Mouse (Mus musculus) limb, embryonic 11.5 days (tissue): ENCODE results near the gene Pld4. TPM values are rescaled to one million over a fixed set of nuclear protein-coding genes. Genes with fewer than 3 reads are reported as not detected.

ENCODE experiments used
- ATAC-seq: fragments of 200-750 bp; cut with Nextera tagmentation; 2 replicates; pipeline ENCODE4 v1.8.0; 2017; ENCODE audit warnings: low read depth; ENCODE audit not compliant: insufficient number of reproducible peaks, low FRiP score, low TSS enrichment
- DNase-seq: peaks from one replicate; pipeline ENCODE4 v3.0.0-alpha.2; 2015; ENCODE audit warnings: low spot score
- H3K27ac ChIP-seq: fragments of 300-500 bp; sonication (generic); replicated peaks from 2 replicates; pipeline ENCODE4 v1.5.1; 2014; ENCODE audit warnings: low read depth, mild to moderate bottlenecking, low read length
- H3K27me3 ChIP-seq: fragments of 300-500 bp; sonication (generic); 2 replicates; pipeline ENCODE4 v1.6.1; 2014; ENCODE audit warnings: mild to moderate bottlenecking, low read length, mixed read lengths; ENCODE audit not compliant: control insufficient read depth, insufficient read depth
- H3K36me3 ChIP-seq: fragments of 300-500 bp; sonication (generic); 2 replicates; pipeline ENCODE4 v1.6.1; 2014; ENCODE audit warnings: mild to moderate bottlenecking, low read length, moderate library complexity, mixed read lengths; ENCODE audit not compliant: control insufficient read depth, insufficient read depth
- H3K4me1 ChIP-seq: fragments of 300-500 bp; sonication (generic); 2 replicates; pipeline ENCODE4 v1.6.1; 2014; ENCODE audit warnings: low read length, mixed read lengths; ENCODE audit not compliant: control insufficient read depth, insufficient read depth
- H3K4me2 ChIP-seq: fragments of 300-500 bp; sonication (generic); 2 replicates; pipeline ENCODE4 v1.6.1; 2014; ENCODE audit warnings: low read depth, mild to moderate bottlenecking, moderate library complexity; ENCODE audit not compliant: severe bottlenecking
- H3K4me3 ChIP-seq: fragments of 300-500 bp; sonication (generic); 2 replicates; pipeline ENCODE4 v1.5.1; 2014; ENCODE audit warnings: low read depth, low read length
- H3K9ac ChIP-seq: fragments of 300-500 bp; sonication (generic); 2 replicates; pipeline ENCODE4 v1.6.1; 2014; ENCODE audit warnings: mild to moderate bottlenecking, low read length
- H3K9me3 ChIP-seq: fragments of 300-500 bp; sonication (generic); 2 replicates; pipeline ENCODE4 v1.6.1; 2016; ENCODE audit warnings: low read length; ENCODE audit not compliant: control insufficient read depth
- WGBS: fragments of 180-500 bp; shearing (Covaris S2); extraction: QIAGEN DNeasy Blood & Tissue Kit; methylation state at CpG from one replicate; pipeline ENCODE4 v1.1.7; 2014; 5-methylcytosine and 5-hydroxymethylcytosine counted together
- polyA plus RNA-seq: library from polyadenylated mRNA; unstranded; fragments of >200 nt; fragmentation: Nextera tagmentation; extraction: Ambion mirVana; gene quantifications from 2 replicates; pipeline ENCODE4 v1.2.1, GENCODE M21; 2014

Gene Pld4
- polyA plus RNA-seq, 1 experiment from 2014 or later, result 2.8 TPM

- Histone ChIP-seq H3K9ac (no peak overlapping the region), H3K4me1 (peaks cover 16% of the 10 kb centered on the region), H3K9me3 (no peaks in the 10 kb centered on the region), H3K4me2 (no peak overlapping the region), H3K27ac (no peak overlapping the region), H3K27me3 (peaks cover 9% of the 10 kb centered on the region; the same call in 1 of the 2 replicates), H3K36me3 (no peaks in the 10 kb centered on the region), H3K4me3 (no peak overlapping the region)
- ATAC-seq, result no peak
- DNase-seq, result no peak
- 76% methylated on average over 6 of the region's 6 CpGs for WGBS
Measured at GRCm38 (mm10) chr12:112806044-112806443, 45.6 kb downstream of the Pld4 start.

GRCm38 (mm10) chr12:112807796-112808195 is 47.3 kb downstream of the Pld4 start:
- Histone ChIP-seq H3K36me3 (no peaks in the 10 kb centered on the region), H3K27ac (no peak overlapping the region), H3K27me3 (no peaks in the 10 kb centered on the region), H3K4me3 (no peak overlapping the region), H3K9ac (no peak overlapping the region), H3K9me3 (no peaks in the 10 kb centered on the region), H3K4me1 (peaks cover 11% of the 10 kb centered on the region; the same call in 1 of the 2 replicates), H3K4me2 (no peak overlapping the region)
- no peak for ATAC-seq
- no peak for DNase-seq
- WGBS, result 86% methylated on average over 4 of the region's 4 CpGs

GRCm38 (mm10) chr12:112808212-112808586 is 47.7 kb downstream of the Pld4 start:
- peak overlapping the region; percentile 36 for H3K9ac ChIP-seq

GRCm38 (mm10) chr12:112808587-112809364 is 48.3 kb downstream of the Pld4 start, which contains the start of gene Clba1:
Clba1 (plus strand) TSS chr12:112808937.
- Histone ChIP-seq H3K27ac (no peak within 1 kb of the TSS), H3K4me1 (peaks cover 9% of the 10 kb centered on the region; the same call in 1 of the 2 replicates), H3K4me2 (peak within 1 kb of the TSS; percentile 97), H3K36me3 (no peaks in the 10 kb centered on the region), H3K27me3 (no peaks in the 10 kb centered on the region), H3K4me3 (peak within 1 kb of the TSS; percentile 67), H3K9me3 (no peaks in the 10 kb centered on the region), H3K9ac (peak within 1 kb of the TSS; percentile 36)
- 2% methylated on average over 63 of the region's 64 CpGs for WGBS
- DNase-seq (peak; percentile 89), ATAC-seq (peak; percentile 85)

More at GRCm38 (mm10) chr12:112808212-112808586, 47.7 kb downstream of the Pld4 start:
- Histone ChIP-seq H3K4me1 (peaks cover 9% of the 10 kb centered on the region; the same call in 1 of the 2 replicates), H3K36me3 (no peaks in the 10 kb centered on the region), H3K4me2 (peak overlapping the region; percentile 97), H3K27me3 (no peaks in the 10 kb centered on the region), H3K4me3 (peak overlapping the region; percentile 67), H3K9me3 (no peaks in the 10 kb centered on the region), H3K27ac (no peak overlapping the region)
- ATAC-seq, result no peak
- DNase-seq, result no peak
- WGBS, result 78% methylated on average over 5 of the region's 5 CpGs

- H3K27ac ChIP-seq, result no peak overlapping the region
- no peak for ATAC-seq
Measured at GRCm38 (mm10) chr12:112809641-112810040, 49.2 kb downstream of the Pld4 start.

GRCm38 (mm10) chr12:112810092-112810885 is 49.8 kb downstream of the Pld4 start:
- DNase-seq (no peak), ATAC-seq (no peak)
- H3K9ac ChIP-seq, result no peak overlapping the region
- H3K36me3 ChIP-seq, result no peaks in the 10 kb centered on the region; the same call in 1 of the 2 replicates
- H3K27me3 ChIP-seq, result no peaks in the 10 kb centered on the region
- no peaks in the 10 kb centered on the region for H3K9me3 ChIP-seq
- no peak overlapping the region for H3K4me3 ChIP-seq
- no peak overlapping the region for H3K4me2 ChIP-seq
- 68% methylated on average over 19 of the region's 19 CpGs for WGBS
- peaks cover 9% of the 10 kb centered on the region; the same call in 1 of the 2 replicates for H3K4me1 ChIP-seq
- H3K27ac ChIP-seq, result no peak overlapping the region

More at GRCm38 (mm10) chr12:112809641-112810040, 49.2 kb downstream of the Pld4 start:
- H3K36me3 ChIP-seq, result no peaks in the 10 kb centered on the region
- no peaks in the 10 kb centered on the region for H3K9me3 ChIP-seq
- H3K4me2 ChIP-seq, result peak overlapping the region; percentile 97
- H3K4me1 ChIP-seq, result peaks cover 9% of the 10 kb centered on the region; the same call in 1 of the 2 replicates
- peak overlapping the region; percentile 67 for H3K4me3 ChIP-seq
- H3K27me3 ChIP-seq, result no peaks in the 10 kb centered on the region
- H3K9ac ChIP-seq, result peak overlapping the region; percentile 36
- no peak for DNase-seq
- WGBS, result 21% methylated on average over 8 of the region's 8 CpGs

GRCm38 (mm10) chr12:112813370-112813769 is 52.9 kb downstream of the Pld4 start:
- 86% methylated on average over 7 of the region's 7 CpGs for WGBS
- no peaks in the 10 kb centered on the region for H3K9me3 ChIP-seq
- H3K36me3 ChIP-seq, result no peaks in the 10 kb centered on the region; the same call in 1 of the 2 replicates
- no peak overlapping the region for H3K4me3 ChIP-seq
- DNase-seq, result no peak
- H3K27ac ChIP-seq, result no peak overlapping the region
- no peak for ATAC-seq
- no peak overlapping the region for H3K4me2 ChIP-seq
- no peaks in the 10 kb centered on the region for H3K27me3 ChIP-seq
- no peak overlapping the region for H3K9ac ChIP-seq
- peaks cover 5% of the 10 kb centered on the region; the same call in 1 of the 2 replicates for H3K4me1 ChIP-seq
